Mouse (Mus musculus) ES-E14 (cell line): Measurements from ENCODE around the gene Zfp628. TPM values are rescaled to one million over a fixed set of nuclear protein-coding genes. Genes with fewer than 3 reads are reported as not detected.

Source experiments
- DNase-seq: peaks from one replicate; pipeline ENCODE4 v3.0.0-alpha.2; 2013; ENCODE audit warnings: low read depth, low spot score
- H3K27ac ChIP-seq: 2 replicates; pipeline ENCODE4 v1.5.1; 2012; ENCODE audit warnings: low read depth, mild to moderate bottlenecking, low read length, moderate library complexity, mixed read lengths; ENCODE audit not compliant: poor library complexity, insufficient read depth, severe bottlenecking
- H3K36me3 ChIP-seq: 2 replicates; pipeline ENCODE4 v1.6.1; 2012; ENCODE audit warnings: mild to moderate bottlenecking, low read length, moderate library complexity, mixed read lengths; ENCODE audit not compliant: control insufficient read depth, poor library complexity, insufficient read depth, severe bottlenecking
- H3K4me1 ChIP-seq, 2 experiments: fragments of 150-350 bp in 1 of 2; sonication (generic) in 1 of 2; 2 replicates each; pipeline ENCODE4 v1.6.1; 2012; ENCODE audit warnings: low read length in 2 of 2, mild to moderate bottlenecking in 1 of 2, mixed read lengths in 1 of 2; ENCODE audit not compliant: control insufficient read depth in 2 of 2, insufficient read depth in 2 of 2, poor library complexity in 1 of 2
- H3K4me3 ChIP-seq, 2 experiments: fragments of 150-350 bp in 1 of 2; sonication (generic) in 1 of 2; 2 replicates each; pipeline ENCODE4 v1.5.1; 2012; ENCODE audit warnings: low read length in 2 of 2, low read depth in 1 of 2, mild to moderate bottlenecking in 1 of 2, mixed read lengths in 1 of 2; ENCODE audit not compliant: insufficient read depth in 1 of 2, poor library complexity in 1 of 2, severe bottlenecking in 1 of 2
- H3K9ac ChIP-seq: 2 replicates; pipeline ENCODE4 v1.6.1; 2012; ENCODE audit warnings: low read depth, mild to moderate bottlenecking, low read length, mixed read lengths; ENCODE audit not compliant: poor library complexity, insufficient read depth, severe bottlenecking
- H3K9me3 ChIP-seq: fragments of 150-350 bp; sonication (generic); 2 replicates; pipeline ENCODE4 v1.6.1; 2012; ENCODE audit warnings: low read depth, mild to moderate bottlenecking, low read length; ENCODE audit not compliant: control insufficient read depth, insufficient read depth
- CHD2 ChIP-seq: IDR thresholded peaks from 2 replicates; pipeline ENCODE4 v1.6.1; 2014; ENCODE audit warnings: mild to moderate bottlenecking, low read depth, low read length, inconsistent platforms
- HCFC1 ChIP-seq: IDR thresholded peaks from 2 replicates; pipeline ENCODE4 v1.6.1; 2012; ENCODE audit warnings: low read length, inconsistent platforms, borderline replicate concordance; ENCODE audit not compliant: insufficient read depth
- MAFK ChIP-seq: IDR thresholded peaks from 2 replicates; pipeline ENCODE4 v1.6.1; 2014; ENCODE audit warnings: mild to moderate bottlenecking, low read depth, low read length, inconsistent platforms; ENCODE audit not compliant: insufficient read depth
- ZC3H11A ChIP-seq: IDR thresholded peaks from 2 replicates; pipeline ENCODE4 v1.6.1; 2012; ENCODE audit warnings: low read depth, mild to moderate bottlenecking, inconsistent platforms, low read length, borderline replicate concordance
- ZNF384 ChIP-seq: IDR thresholded peaks from 2 replicates; pipeline ENCODE4 v1.6.1; 2012; ENCODE audit warnings: low read depth, low read length, inconsistent platforms
- in situ Hi-C, 2 experiments: fragments of 600-800 bp; cut with MboI; formaldehyde crosslinking; loops; one replicate each; pipeline ENCODE4 v1.15.1; 2025; ENCODE audit warnings: low sequenced_read_pairs in 2 of 2, inconsistent platforms in 1 of 2; ENCODE audit not compliant: unreplicated experiment in 2 of 2
- total RNA-seq: library from RNA; depleted of rRNA; stranded (reverse); fragments of 300-350 nt; gene quantifications from 2 replicates; pipeline ENCODE4 v1.2.3, GENCODE M21; 2012

Gene Zfp628
- total RNA-seq, 1 experiment: 4.0 TPM

- TF ChIP-seq HCFC1 (no peak), ZNF384 (no peak), MAFK (no peak), CHD2 (no peak), ZC3H11A (no peak)
- Histone ChIP-seq H3K4me3 (peak overlapping the region in 1 of 2 experiments; percentile 54; a peak in 2 of 4 replicates), H3K9ac (no peak overlapping the region), H3K9me3 (no peaks in the 10 kb centered on the region), H3K27ac (no peak overlapping the region), H3K4me1 (peaks cover 4 to 36% of the 10 kb centered on the region in 2 experiments; a peak in 3 of 4 replicates), H3K36me3 (no peaks in the 10 kb centered on the region; the same call in 1 of the 2 replicates)
- in situ Hi-C loops: no loop called here
- no peak for DNase-seq
These were observed 9.5 kb downstream of the Zfp628 start for GRCm38 (mm10) chr7:4924483-4924882.

GRCm38 (mm10) chr7:4924891-4925301 is 9.9 kb downstream of the Zfp628 start:
- Histone ChIP-seq H3K9ac (no peak overlapping the region), H3K27ac (no peak overlapping the region), H3K4me3 (no peak overlapping the region), H3K36me3 (no peaks in the 10 kb centered on the region), H3K4me1 (peaks cover 4 to 35% of the 10 kb centered on the region in 2 experiments; a peak in 3 of 4 replicates), H3K9me3 (no peaks in the 10 kb centered on the region)
- no peak for TF ChIP-seq HCFC1
- TF ChIP-seq MAFK: no peak
- no peak for TF ChIP-seq CHD2
- no peak for TF ChIP-seq ZNF384
- no peak for TF ChIP-seq ZC3H11A
- in situ Hi-C loops: no loop called here
- no peak for DNase-seq

GRCm38 (mm10) chr7:4925441-4926381 is 10.7 kb downstream of the Zfp628 start, which contains the start of gene Ssc5d:
Gene Ssc5d, plus strand, starts transcription at chr7:4925785.
- H3K4me3 ChIP-seq: no peak within 1 kb of the TSS
- in situ Hi-C loops: no loop called here
- H3K36me3 ChIP-seq: no peaks in the 10 kb centered on the region
- H3K9me3 ChIP-seq: no peaks in the 10 kb centered on the region
- peaks cover 4 to 28% of the 10 kb centered on the region in 2 experiments; a peak in 3 of 4 replicates for H3K4me1 ChIP-seq
- TF ChIP-seq HCFC1 (no peak), CHD2 (no peak), ZNF384 (no peak), MAFK (no peak), ZC3H11A (no peak)
- no peak for DNase-seq
- no peak within 1 kb of the TSS for H3K27ac ChIP-seq
- no peak within 1 kb of the TSS for H3K9ac ChIP-seq

- Histone ChIP-seq H3K9ac (no peak overlapping the region), H3K27ac (no peak overlapping the region), H3K4me3 (no peak overlapping the region)
These were observed 11.8 kb downstream of the Zfp628 start for GRCm38 (mm10) chr7:4926849-4927248.

More at GRCm38 (mm10) chr7:4926849-4927248, 11.8 kb downstream of the Zfp628 start:
- H3K4me1 ChIP-seq: peaks cover 2 to 20% of the 10 kb centered on the region in 2 experiments; a peak in 3 of 4 replicates
- no peak for DNase-seq
- in situ Hi-C loops: no loop called here
- H3K36me3 ChIP-seq: no peaks in the 10 kb centered on the region
- TF ChIP-seq HCFC1 (no peak), CHD2 (no peak), MAFK (no peak), ZC3H11A (no peak), ZNF384 (no peak)
- no peaks in the 10 kb centered on the region for H3K9me3 ChIP-seq
